Mouse (Mus musculus): ENCODE measurements around the gene Ccdc61.
A peak's percentile ranks its signal among the peaks of the same experiment; 100 is the strongest.
"Not testable (repeated sequence)": the region's sequence is repeated elsewhere in the genome, so short reads cannot be mapped to it uniquely, and the experiment has no call there.

Gene Ccdc61

GRCm38 (mm10) chr7:18916254-18916653 lies 6.0 kb upstream of the Ccdc61 start:
- DNase-seq (ENCODE audit: low spot score in 2 of 2) = no peak

GRCm38 (mm10) chr7:18909797-18910196 lies 418 bp downstream of the Ccdc61 start:
- DNase-seq (ENCODE audit: low spot score in 2 of 2) = no peak

GRCm38 (mm10) chr7:18904971-18905370 lies 5.2 kb downstream of the Ccdc61 start:
- no peak for DNase-seq (ENCODE audit: low spot score in 2 of 2)

GRCm38 (mm10) chr7:18902486-18902885 lies 7.7 kb downstream of the Ccdc61 start:
- DNase-seq (ENCODE audit: low spot score in 2 of 2) = no peak

- DNase-seq (ENCODE audit: low spot score in 2 of 2) = no peak
Measured at GRCm38 (mm10) chr7:18900513-18900912, 9.7 kb downstream of the Ccdc61 start.

- peak; percentile 51 to 63 for DNase-seq (ENCODE audit: low spot score in 2 of 2)
Measured at GRCm38 (mm10) chr7:18896536-18896935, 13.7 kb downstream of the Ccdc61 start.

GRCm38 (mm10) chr7:18893651-18894430 lies 16.4 kb downstream of the Ccdc61 start:
- DNase-seq (ENCODE audit: low spot score in 2 of 2) = peak; percentile 36 to 41

- DNase-seq (ENCODE audit: low spot score in 2 of 2) = no peak
Measured at GRCm38 (mm10) chr7:18893009-18893408, 17.2 kb downstream of the Ccdc61 start.

- peak; percentile 92 to 94 for DNase-seq (ENCODE audit: low spot score in 2 of 2)
Measured at GRCm38 (mm10) chr7:18891872-18892599, 18.2 kb downstream of the Ccdc61 start.

GRCm38 (mm10) chr7:18890848-18891247 lies 19.4 kb downstream of the Ccdc61 start:
- DNase-seq (ENCODE audit: low spot score in 2 of 2) = no peak

- no peak for DNase-seq (ENCODE audit: low spot score in 2 of 2)
Measured at GRCm38 (mm10) chr7:18886963-18887362, 23.3 kb downstream of the Ccdc61 start.

GRCm38 (mm10) chr7:18884745-18885422 lies 25.3 kb downstream of the Ccdc61 start:
- no peak for DNase-seq (ENCODE audit: low spot score in 2 of 2)

GRCm38 (mm10) chr7:18883991-18884744 lies 26.0 kb downstream of the Ccdc61 start:
- no peak for DNase-seq (ENCODE audit: low spot score in 2 of 2)

- peak in 1 of 2 experiments; percentile 0 for DNase-seq (ENCODE audit: low spot score in 2 of 2)
Measured at GRCm38 (mm10) chr7:18878691-18879090, 31.5 kb downstream of the Ccdc61 start.

- no peak for DNase-seq (ENCODE audit: low spot score in 2 of 2)
Measured at GRCm38 (mm10) chr7:18875372-18875771, 34.8 kb downstream of the Ccdc61 start.

- DNase-seq (ENCODE audit: low spot score in 2 of 2) = peak; percentile 62 to 71
Measured at GRCm38 (mm10) chr7:18873253-18873652, 37.0 kb downstream of the Ccdc61 start.

- DNase-seq (ENCODE audit: low spot score in 2 of 2) = no peak
Measured at GRCm38 (mm10) chr7:18872816-18873215, 37.4 kb downstream of the Ccdc61 start.

GRCm38 (mm10) chr7:18872014-18872802 lies 38.0 kb downstream of the Ccdc61 start:
- no peak for DNase-seq (ENCODE audit: low spot score in 2 of 2)

- not testable (repeated sequence) for DNase-seq (ENCODE audit: low spot score in 2 of 2)
Measured at GRCm38 (mm10) chr7:18871031-18871430, 39.2 kb downstream of the Ccdc61 start, which contains the start of gene Pglyrp1. TSS of gene Pglyrp1 (plus strand) at chr7:18871331.

GRCm38 (mm10) chr7:18868491-18868890 lies 41.7 kb downstream of the Ccdc61 start:
- no peak for DNase-seq (ENCODE audit: low spot score in 2 of 2)

- no peak for DNase-seq (ENCODE audit: low spot score in 2 of 2)
Measured at GRCm38 (mm10) chr7:18862801-18863200, 47.4 kb downstream of the Ccdc61 start.
